Mouse (Mus musculus): ENCODE data around the gene Slc28a1. TPM values are rescaled to one million over a fixed set of nuclear protein-coding genes. Genes with fewer than 3 reads are reported as not detected.

Gene Slc28a1
- total and polyA plus RNA-seq, 2 experiments from 2014 or later = 0.12 to 0.48 TPM

DNA sequence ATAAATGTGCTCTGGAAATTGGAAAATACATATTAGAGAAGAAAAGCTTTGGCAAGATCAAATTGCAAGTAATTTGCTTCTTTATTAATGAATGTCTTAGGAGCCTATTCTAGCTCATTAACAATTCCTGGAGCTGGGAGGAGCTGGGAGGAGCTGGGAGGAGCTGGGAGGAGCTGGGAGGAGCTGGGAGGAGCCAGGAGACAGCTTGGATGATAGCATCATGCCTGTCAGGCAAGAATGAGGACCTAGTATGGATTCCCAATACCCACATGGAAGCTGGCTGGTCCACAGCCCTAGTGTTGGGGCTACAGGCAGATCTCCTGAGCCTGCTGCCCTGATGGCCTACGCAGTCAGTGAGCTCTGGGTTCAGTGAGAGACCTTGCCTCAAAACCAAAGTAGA is 101.4 kb downstream of the Slc28a1 start:
- no peak for TF ChIP-seq CTCF (IDR thresholded peaks at IDR 0.05; ENCODE audit: low read depth)
- H3K4me3 ChIP-seq (ENCODE audit: low read depth, low read length) = no peak overlapping the region
- H3K9ac ChIP-seq = no peak overlapping the region
- no peaks in the 10 kb centered on the region for H3K4me1 ChIP-seq (ENCODE audit: insufficient read depth)
- no peak for DNase-seq
- peaks cover 36% of the 10 kb centered on the region for H3K27me3 ChIP-seq (ENCODE audit: insufficient read depth, low read length)
- no peak for ATAC-seq
- no peak overlapping the region for H3K27ac ChIP-seq (ENCODE audit: low read depth, low read length)
- H3K36me3 ChIP-seq (ENCODE audit: insufficient read depth) = no peaks in the 10 kb centered on the region
- no peak overlapping the region for H3K4me2 ChIP-seq (ENCODE audit: low read depth)
- WGBS = 68% methylated on average over 1 of the region's 1 CpGs
- H3K9me3 ChIP-seq (ENCODE audit: low read length) = no peaks in the 10 kb centered on the region

DNA sequence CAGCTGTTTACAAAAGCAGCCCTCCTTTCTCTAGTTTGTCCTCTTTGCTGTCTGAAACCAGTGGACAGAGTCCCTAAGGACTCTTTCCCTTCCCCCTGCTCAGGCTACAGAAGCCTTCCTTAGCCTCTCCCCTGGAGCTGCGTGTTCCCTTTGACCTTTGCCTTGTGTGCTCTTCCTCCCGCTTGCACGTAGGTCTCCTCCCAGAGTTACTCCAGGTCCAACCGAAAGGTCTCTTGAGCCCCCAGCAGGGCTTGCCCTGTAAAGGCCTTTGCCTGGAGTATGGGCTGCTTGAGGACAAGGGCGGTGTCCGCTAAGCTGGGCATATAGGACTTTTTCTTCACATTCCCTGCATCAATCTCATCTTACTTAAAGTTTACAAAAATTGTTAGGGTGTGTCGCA is 104.7 kb downstream of the Slc28a1 start:
- WGBS = 64% methylated on average over 7 of the region's 7 CpGs
- no peak for TF ChIP-seq CTCF (IDR thresholded peaks at IDR 0.05; ENCODE audit: low read depth)
- ATAC-seq = no peak
- no peaks in the 10 kb centered on the region for H3K9me3 ChIP-seq (ENCODE audit: low read length)
- H3K4me3 ChIP-seq (ENCODE audit: low read depth, low read length) = no peak overlapping the region
- DNase-seq = no peak
- H3K27ac ChIP-seq (ENCODE audit: low read depth, low read length) = no peak overlapping the region
- peaks cover 12% of the 10 kb centered on the region for H3K27me3 ChIP-seq (ENCODE audit: insufficient read depth, low read length)
- no peak overlapping the region for H3K4me2 ChIP-seq (ENCODE audit: low read depth)
- H3K9ac ChIP-seq = no peak overlapping the region
- no peaks in the 10 kb centered on the region for H3K4me1 ChIP-seq (ENCODE audit: insufficient read depth)
- no peaks in the 10 kb centered on the region for H3K36me3 ChIP-seq (ENCODE audit: insufficient read depth)

Other genes starting within 250 kb of the Slc28a1 start
- 48.4 and 54.0 TPM in 2 replicates for gene Wdr73, start 213.5 kb upstream of the Slc28a1 start, total RNA-seq (2014; rRNA removed)
- gene Wdr73, start 213.5 kb upstream of the Slc28a1 start, polyA plus RNA-seq (2015; fragmentation: Nextera tagmentation; extraction: Ambion mirVana) = 38.6 and 41.2 TPM in 2 replicates
- gene Nmb, start 209.7 kb upstream of the Slc28a1 start, total RNA-seq (2014; rRNA removed) = 8.6 and 13.5 TPM in 2 replicates
- gene Nmb, start 209.7 kb upstream of the Slc28a1 start, polyA plus RNA-seq (2015; fragmentation: Nextera tagmentation; extraction: Ambion mirVana) = 10.9 and 13.9 TPM in 2 replicates
- gene Sec11a, start 167.0 kb upstream of the Slc28a1 start, total RNA-seq (2014; rRNA removed) = 64.6 and 72.5 TPM in 2 replicates
- gene Sec11a, start 167.0 kb upstream of the Slc28a1 start, polyA plus RNA-seq (2015; fragmentation: Nextera tagmentation; extraction: Ambion mirVana) = 133 and 140 TPM in 2 replicates
- gene Zfp592, start 121.1 kb upstream of the Slc28a1 start, total RNA-seq (2014; rRNA removed) = 22.0 and 22.1 TPM in 2 replicates
- gene Zfp592, start 121.1 kb upstream of the Slc28a1 start, polyA plus RNA-seq (2015; fragmentation: Nextera tagmentation; extraction: Ambion mirVana) = 3.9 and 5.2 TPM in 2 replicates
- gene Alpk3, start 57.2 kb upstream of the Slc28a1 start, total RNA-seq (2014; rRNA removed) = 0.43 TPM in 1 of 2 replicates, not detected in the other
- gene Alpk3, start 57.2 kb upstream of the Slc28a1 start, polyA plus RNA-seq (2015; fragmentation: Nextera tagmentation; extraction: Ambion mirVana) = 0.04 and 0.07 TPM in 2 replicates
- 2.3 and 2.7 TPM in 2 replicates for gene Pde8a, start 98.8 kb downstream of the Slc28a1 start, total RNA-seq (2014; rRNA removed)
- 1.0 and 1.1 TPM in 2 replicates for gene Pde8a, start 98.8 kb downstream of the Slc28a1 start, polyA plus RNA-seq (2015; fragmentation: Nextera tagmentation; extraction: Ambion mirVana)
- 883 and 1,228 TPM in 2 replicates for gene Rps17, start 230.5 kb downstream of the Slc28a1 start, total RNA-seq (2014; rRNA removed)
- gene Rps17, start 230.5 kb downstream of the Slc28a1 start, polyA plus RNA-seq (2015; fragmentation: Nextera tagmentation; extraction: Ambion mirVana) = 706 and 832 TPM in 2 replicates

All from forebrain, postnatal 0 days (tissue).